Mouse (Mus musculus) midbrain, embryonic 12.5 days (tissue): ENCODE measurements around the gene Gnaq. TPM values are rescaled to one million over a fixed set of nuclear protein-coding genes. Genes with fewer than 3 reads are reported as not detected.

Experiments used
- ATAC-seq: fragments of 200-750 bp; cut with Nextera tagmentation; 2 replicates; pipeline ENCODE4 v1.8.0; 2017; ENCODE audit warnings: low read depth, moderate TSS enrichment, moderate library complexity; ENCODE audit not compliant: low FRiP score
- H3K27ac ChIP-seq: fragments of 300-500 bp; sonication (generic); replicated peaks from 2 replicates; pipeline ENCODE4 v1.5.1; 2016; ENCODE audit warnings: mild to moderate bottlenecking
- H3K27me3 ChIP-seq: fragments of 300-500 bp; sonication (generic); 2 replicates; pipeline ENCODE4 v1.6.1; 2016; ENCODE audit warnings: mild to moderate bottlenecking
- H3K36me3 ChIP-seq: fragments of 300-500 bp; sonication (generic); 2 replicates; pipeline ENCODE4 v1.6.1; 2016
- H3K4me1 ChIP-seq: fragments of 300-500 bp; sonication (generic); 2 replicates; pipeline ENCODE4 v1.6.1; 2016
- H3K4me2 ChIP-seq: fragments of 300-500 bp; sonication (generic); replicated peaks from 2 replicates; pipeline ENCODE4 v1.6.1; 2016; ENCODE audit warnings: mild to moderate bottlenecking, moderate library complexity
- H3K4me3 ChIP-seq: fragments of 300-500 bp; sonication (generic); 2 replicates; pipeline ENCODE4 v1.5.1; 2016; ENCODE audit warnings: mild to moderate bottlenecking
- H3K9ac ChIP-seq: fragments of 300-500 bp; sonication (generic); replicated peaks from 2 replicates; pipeline ENCODE4 v1.6.1; 2016; ENCODE audit warnings: mild to moderate bottlenecking, moderate library complexity
- H3K9me3 ChIP-seq: fragments of 300-500 bp; sonication (generic); 2 replicates; pipeline ENCODE4 v1.6.1; 2016; ENCODE audit warnings: mild to moderate bottlenecking
- WGBS: fragments of 180-500 bp; shearing (Covaris S2); methylation state at CpG from one replicate; pipeline ENCODE4 v1.1.7; 2016; 5-methylcytosine and 5-hydroxymethylcytosine counted together
- polyA plus RNA-seq: library from polyadenylated mRNA; unstranded; fragments of >200 nt; fragmentation: Nextera tagmentation; extraction: Ambion mirVana; gene quantifications from 2 replicates; pipeline ENCODE4 v1.2.1, GENCODE M21; 2016

Gnaq gene
- polyA plus RNA-seq, 1 experiment from 2014 or later, result 45.8 TPM

- H3K27me3 ChIP-seq, result no peaks in the 10 kb centered on the region
- no peak overlapping the region for H3K27ac ChIP-seq
- no peak overlapping the region for H3K9ac ChIP-seq
- ATAC-seq, result no peak
- no peaks in the 10 kb centered on the region for H3K9me3 ChIP-seq
- H3K4me1 ChIP-seq, result no peaks in the 10 kb centered on the region
- H3K36me3 ChIP-seq, result no peaks in the 10 kb centered on the region
- 98% methylated on average over 2 of the region's 2 CpGs for WGBS
- no peak overlapping the region for H3K4me2 ChIP-seq
- no peak overlapping the region for H3K4me3 ChIP-seq
Measured at GRCm38 (mm10) chr19:16209616-16210015, 77.0 kb downstream of the Gnaq start.

DNA sequence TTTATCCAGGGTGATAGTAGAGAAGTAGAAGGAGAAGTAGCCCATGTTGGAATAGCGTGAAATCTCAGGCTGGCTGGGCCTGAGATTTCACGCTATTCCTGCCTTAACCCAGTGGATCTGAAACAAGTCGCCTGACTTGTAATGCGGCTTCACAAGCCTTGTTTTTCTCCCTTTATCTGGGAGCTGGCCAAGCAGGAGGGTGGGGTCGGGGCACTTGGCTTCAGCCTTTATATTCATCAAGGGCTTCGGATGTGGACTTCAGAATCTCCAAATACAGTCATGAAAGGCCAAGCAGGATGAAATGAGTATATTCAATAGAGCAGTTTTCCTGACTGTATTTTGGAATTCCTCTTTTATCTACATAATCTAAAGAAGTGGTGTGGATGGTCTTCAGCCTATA, 82.3 kb downstream of the Gnaq start:
- Histone ChIP-seq H3K4me3 (no peak overlapping the region), H3K4me2 (no peak overlapping the region), H3K9ac (no peak overlapping the region), H3K27ac (no peak overlapping the region), H3K4me1 (peaks cover 7% of the 10 kb centered on the region; the same call in 1 of the 2 replicates), H3K36me3 (no peaks in the 10 kb centered on the region), H3K27me3 (no peaks in the 10 kb centered on the region), H3K9me3 (no peaks in the 10 kb centered on the region)
- WGBS, result 82% methylated on average over 6 of the region's 6 CpGs
- ATAC-seq, result no peak

DNA sequence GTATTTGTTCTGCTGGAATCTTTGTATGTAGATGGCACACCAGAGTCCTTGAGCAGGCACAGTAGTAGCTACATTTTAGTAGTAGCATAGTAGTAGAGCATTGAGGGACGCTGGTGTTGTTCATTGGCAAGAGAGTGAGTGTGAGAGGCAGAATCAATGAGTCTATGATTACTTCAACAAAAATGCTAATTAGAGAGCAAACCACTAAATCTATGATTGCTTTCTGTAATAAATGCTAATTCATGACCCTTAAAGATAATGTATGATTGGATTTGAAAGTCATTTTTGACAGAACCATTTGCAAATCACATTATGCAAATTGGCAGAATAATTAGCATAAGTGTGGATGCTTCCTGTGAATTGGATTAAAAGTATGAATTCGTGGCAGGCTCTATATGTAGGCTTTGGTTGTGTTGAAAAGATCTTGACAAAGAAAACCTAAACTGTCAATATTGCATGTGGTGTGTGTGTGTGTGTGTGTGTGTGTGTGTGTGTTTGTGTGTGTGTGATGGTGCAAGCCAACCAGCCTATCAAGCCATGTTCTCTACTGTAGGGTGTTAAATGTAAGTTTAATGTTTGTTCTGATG, 82.9 kb downstream of the Gnaq start:
- WGBS, result 67% methylated on average over 2 of the region's 2 CpGs
- Histone ChIP-seq H3K27ac (no peak overlapping the region), H3K9me3 (no peaks in the 10 kb centered on the region), H3K9ac (no peak overlapping the region), H3K4me1 (peaks cover 7% of the 10 kb centered on the region; the same call in 1 of the 2 replicates), H3K36me3 (no peaks in the 10 kb centered on the region), H3K27me3 (no peaks in the 10 kb centered on the region), H3K4me3 (no peak overlapping the region), H3K4me2 (no peak overlapping the region)
- no peak for ATAC-seq

- peaks cover 5% of the 10 kb centered on the region; the same call in 1 of the 2 replicates for H3K4me1 ChIP-seq
- H3K27ac ChIP-seq, result no peak overlapping the region
- H3K4me2 ChIP-seq, result no peak overlapping the region
- ATAC-seq, result no peak
- no peaks in the 10 kb centered on the region for H3K27me3 ChIP-seq
- H3K36me3 ChIP-seq, result no peaks in the 10 kb centered on the region
- no peak overlapping the region for H3K9ac ChIP-seq
- no peaks in the 10 kb centered on the region for H3K9me3 ChIP-seq
- no peak overlapping the region for H3K4me3 ChIP-seq
- 94% methylated on average over 4 of the region's 4 CpGs for WGBS
Measured at GRCm38 (mm10) chr19:16219978-16220377, 87.3 kb downstream of the Gnaq start.

- H3K4me1 ChIP-seq, result no peaks in the 10 kb centered on the region
- ATAC-seq, result no peak
- H3K27me3 ChIP-seq, result no peaks in the 10 kb centered on the region
- no peak overlapping the region for H3K27ac ChIP-seq
- no peaks in the 10 kb centered on the region for H3K9me3 ChIP-seq
- H3K9ac ChIP-seq, result no peak overlapping the region
- H3K4me3 ChIP-seq, result no peak overlapping the region
- 85% methylated on average over 3 of the region's 3 CpGs for WGBS
- no peak overlapping the region for H3K4me2 ChIP-seq
- peaks cover 10% of the 10 kb centered on the region for H3K36me3 ChIP-seq
Measured at GRCm38 (mm10) chr19:16222526-16222925, 89.9 kb downstream of the Gnaq start.

DNA sequence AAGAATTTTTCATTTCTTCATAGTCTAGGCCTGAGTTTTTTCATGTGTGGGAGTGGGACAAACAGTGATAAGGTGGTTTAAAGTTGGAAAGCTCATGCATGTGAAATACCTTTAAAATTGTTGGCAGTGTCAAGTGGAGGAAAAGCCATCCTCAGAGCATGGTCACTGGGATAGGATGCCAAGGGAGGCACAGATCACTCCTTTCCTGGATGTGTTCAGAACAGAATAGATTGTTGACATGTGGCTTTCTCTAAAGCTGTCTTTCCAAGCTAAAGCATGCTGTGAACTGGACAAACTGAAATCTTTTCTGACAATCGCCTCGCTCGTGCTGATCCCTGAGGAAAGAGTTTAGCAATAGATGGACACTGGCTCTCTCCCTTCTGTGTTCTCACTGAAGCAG, 90.5 kb downstream of the Gnaq start:
- Histone ChIP-seq H3K4me3 (no peak overlapping the region), H3K27me3 (no peaks in the 10 kb centered on the region), H3K9me3 (no peaks in the 10 kb centered on the region), H3K36me3 (peaks cover 10% of the 10 kb centered on the region), H3K27ac (no peak overlapping the region), H3K9ac (no peak overlapping the region), H3K4me1 (no peaks in the 10 kb centered on the region), H3K4me2 (no peak overlapping the region)
- no peak for ATAC-seq
- WGBS, result 93% methylated on average over 3 of the region's 3 CpGs

- no peak overlapping the region for H3K4me2 ChIP-seq
- H3K4me3 ChIP-seq, result no peak overlapping the region
- H3K27me3 ChIP-seq, result no peaks in the 10 kb centered on the region
- H3K36me3 ChIP-seq, result peaks cover 10% of the 10 kb centered on the region
- no peaks in the 10 kb centered on the region for H3K9me3 ChIP-seq
- no peak overlapping the region for H3K9ac ChIP-seq
- ATAC-seq, result no peak
- WGBS, result 71% methylated on average over 2 of the region's 2 CpGs
- H3K27ac ChIP-seq, result no peak overlapping the region
- H3K4me1 ChIP-seq, result no peaks in the 10 kb centered on the region
Measured at GRCm38 (mm10) chr19:16224831-16225230, 92.2 kb downstream of the Gnaq start.

GRCm38 (mm10) chr19:16231584-16231983, 99.0 kb downstream of the Gnaq start:
- no peaks in the 10 kb centered on the region for H3K27me3 ChIP-seq
- no peaks in the 10 kb centered on the region for H3K9me3 ChIP-seq
- 89% methylated on average over 1 of the region's 1 CpGs for WGBS
- no peak overlapping the region for H3K27ac ChIP-seq
- H3K9ac ChIP-seq, result no peak overlapping the region
- H3K4me2 ChIP-seq, result no peak overlapping the region
- H3K4me1 ChIP-seq, result no peaks in the 10 kb centered on the region
- H3K36me3 ChIP-seq, result 0 out of 2 replicates have a peak, but pooled peaks cover under 1% of the 10 kb centered on the region
- H3K4me3 ChIP-seq, result no peak overlapping the region
- ATAC-seq, result no peak

- 88% methylated on average over 8 of the region's 8 CpGs for WGBS
- Histone ChIP-seq H3K36me3 (no peaks in the 10 kb centered on the region), H3K4me1 (peaks cover 22% of the 10 kb centered on the region), H3K4me3 (no peak overlapping the region), H3K27me3 (no peaks in the 10 kb centered on the region), H3K27ac (no peak overlapping the region), H3K9me3 (no peaks in the 10 kb centered on the region), H3K4me2 (no peak overlapping the region), H3K9ac (no peak overlapping the region)
- no peak for ATAC-seq
Measured at GRCm38 (mm10) chr19:16235594-16235993, 103.0 kb downstream of the Gnaq start.

DNA sequence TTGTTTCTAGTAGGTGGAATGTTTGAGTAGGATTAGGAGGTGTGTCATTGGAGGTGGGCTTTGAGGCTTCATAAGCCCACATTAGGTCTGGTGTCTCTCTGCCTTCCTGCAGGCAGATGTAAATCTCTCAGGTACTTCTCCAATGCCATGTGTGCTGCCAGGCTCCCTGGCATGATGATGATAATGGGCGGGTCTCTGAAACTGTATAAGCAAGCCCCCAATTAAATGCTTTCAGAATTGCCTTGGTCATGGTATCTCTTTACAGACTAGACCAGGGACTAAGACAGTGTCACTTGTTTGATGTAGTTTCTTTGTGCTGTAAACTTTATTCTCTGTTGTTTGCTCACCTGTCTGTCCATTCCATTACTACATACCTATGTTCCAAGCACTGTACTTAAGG, 104.4 kb downstream of the Gnaq start:
- Histone ChIP-seq H3K9ac (no peak overlapping the region), H3K9me3 (no peaks in the 10 kb centered on the region), H3K27ac (no peak overlapping the region), H3K4me2 (no peak overlapping the region), H3K4me3 (no peak overlapping the region), H3K27me3 (no peaks in the 10 kb centered on the region), H3K4me1 (peaks cover 28% of the 10 kb centered on the region), H3K36me3 (no peaks in the 10 kb centered on the region)
- WGBS, result 93% methylated on average over 1 of the region's 1 CpGs
- ATAC-seq, result no peak

- H3K36me3 ChIP-seq, result no peaks in the 10 kb centered on the region
- no peak overlapping the region for H3K9ac ChIP-seq
- no peaks in the 10 kb centered on the region for H3K27me3 ChIP-seq
- H3K4me1 ChIP-seq, result peaks cover 31% of the 10 kb centered on the region
- no peak overlapping the region for H3K4me3 ChIP-seq
- H3K27ac ChIP-seq, result peak overlapping the region; percentile 64
- no peaks in the 10 kb centered on the region for H3K9me3 ChIP-seq
- 0 out of 2 replicates have a peak, but pooled peaks have one; percentile 31 for ATAC-seq
- no peak overlapping the region for H3K4me2 ChIP-seq
- WGBS, result 71% methylated on average over 4 of the region's 4 CpGs
Measured at GRCm38 (mm10) chr19:16238072-16238471, 105.4 kb downstream of the Gnaq start.

GRCm38 (mm10) chr19:16238512-16238911, 105.9 kb downstream of the Gnaq start:
- peak overlapping the region; percentile 64 for H3K27ac ChIP-seq
- H3K4me2 ChIP-seq, result no peak overlapping the region
- peak; percentile 35; the same call in 1 of the 2 replicates for ATAC-seq
- H3K4me3 ChIP-seq, result no peak overlapping the region
- 52% methylated on average over 2 of the region's 2 CpGs for WGBS
- no peaks in the 10 kb centered on the region for H3K9me3 ChIP-seq
- H3K4me1 ChIP-seq, result peaks cover 31% of the 10 kb centered on the region
- no peaks in the 10 kb centered on the region for H3K27me3 ChIP-seq
- no peak overlapping the region for H3K9ac ChIP-seq
- H3K36me3 ChIP-seq, result no peaks in the 10 kb centered on the region

GRCm38 (mm10) chr19:16242708-16243107, 110.1 kb downstream of the Gnaq start:
- Histone ChIP-seq H3K9me3 (no peaks in the 10 kb centered on the region), H3K4me2 (no peak overlapping the region), H3K27ac (no peak overlapping the region), H3K27me3 (no peaks in the 10 kb centered on the region), H3K36me3 (no peaks in the 10 kb centered on the region), H3K4me3 (no peak overlapping the region), H3K4me1 (peaks cover 34% of the 10 kb centered on the region), H3K9ac (no peak overlapping the region)
- ATAC-seq, result no peak
- WGBS, result 82% methylated on average over 3 of the region's 3 CpGs
